ENCODE assay signal across 8 mouse cellular contexts in genomic region chr8:117470342-117470781, GRCm38 (mm10). TPM values are rescaled to one million over a fixed set of nuclear protein-coding genes. Genes with fewer than 3 reads are reported as not detected.
DNase-seq lines count a peak whose midpoint lies in the region; ATAC-seq and TF ChIP-seq lines count a peak whose summit lies in the region.

No protein-coding gene starts in this region.

- H3K27ac ChIP-seq in embryonic facial prominence, embryonic 13.5 days, result peak overlapping the region; percentile 49
- peak overlapping the region; percentile 43; the same call in 1 of the 2 replicates for H3K27ac ChIP-seq in heart, embryonic 13.5 days (replicated peaks)
- peak overlapping the region; percentile 57 for H3K27ac ChIP-seq in kidney, embryonic 14.5 days (ENCODE audit: low read depth, low read length)
- H3K27ac ChIP-seq in limb, embryonic 11.5 days (replicated peaks; ENCODE audit: low read depth, low read length), result no peak overlapping the region; the same call in 1 of the 2 replicates
- peak overlapping the region; percentile 92 for H3K27ac ChIP-seq in midbrain, embryonic 14.5 days (replicated peaks; ENCODE audit: low read depth, low read length)
- H3K27ac ChIP-seq in stomach, embryonic 14.5 days (ENCODE audit: low read length), result peak overlapping the region; percentile 66; the same call in 1 of the 2 replicates

- peak; percentile 43 to 67 for DNase-seq in lung, adult 18-20 months
- no peak for DNase-seq in lung, adult 2 months
- peak; percentile 91 for DNase-seq in limb, embryonic 11.5 days (ENCODE audit: low spot score)
- DNase-seq in midbrain, embryonic 14.5 days, result peak; percentile 95

- H3K27me3 ChIP-seq in embryonic facial prominence, embryonic 13.5 days, result no peaks in the 10 kb centered on the region
- no peaks in the 10 kb centered on the region for H3K27me3 ChIP-seq in heart, embryonic 13.5 days (replicated peaks)
- no peaks in the 10 kb centered on the region for H3K27me3 ChIP-seq in kidney, embryonic 14.5 days (ENCODE audit: control insufficient read depth, insufficient read depth, low read length)
- no peaks in the 10 kb centered on the region for H3K27me3 ChIP-seq in limb, embryonic 11.5 days (ENCODE audit: control insufficient read depth, insufficient read depth, low read length)
- H3K27me3 ChIP-seq in midbrain, embryonic 14.5 days (ENCODE audit: control insufficient read depth, insufficient read depth, low read length), result no peaks in the 10 kb centered on the region
- no peaks in the 10 kb centered on the region for H3K27me3 ChIP-seq in stomach, embryonic 14.5 days (ENCODE audit: control insufficient read depth, insufficient read depth, low read length)

- ATAC-seq in embryonic facial prominence, embryonic 13.5 days (ENCODE audit: insufficient number of reproducible peaks, insufficient read depth, low FRiP score, low TSS enrichment, low read depth), result peak; percentile 77; the same call in 1 of the 2 replicates
- ATAC-seq in heart, embryonic 13.5 days (ENCODE audit: extremely low read depth, insufficient number of reproducible peaks, low FRiP score, low TSS enrichment), result peak; percentile 58; the same call in 1 of the 2 replicates
- ATAC-seq in kidney, embryonic 14.5 days (ENCODE audit: low FRiP score, low TSS enrichment), result peak; percentile 92
- ATAC-seq in limb, embryonic 11.5 days (ENCODE audit: insufficient number of reproducible peaks, low FRiP score, low TSS enrichment, low read depth), result peak; percentile 94
- peak; percentile 92 for ATAC-seq in midbrain, embryonic 14.5 days (ENCODE audit: low FRiP score, low TSS enrichment)
- peak; percentile 91 for ATAC-seq in stomach, embryonic 14.5 days (ENCODE audit: insufficient number of reproducible peaks, insufficient read depth, low FRiP score, low read depth)

- TF ChIP-seq POLR2A in lung, adult 2 months (IDR thresholded peaks at IDR 0.05; ENCODE audit: borderline replicate concordance, extremely low read depth, low read depth, low read length), result no peak

- peaks cover 3% of the 10 kb centered on the region; the same call in 1 of the 2 replicates for H3K4me1 ChIP-seq in lung, adult 2 months (ENCODE audit: control insufficient read depth, insufficient read depth, low read length)
- H3K4me1 ChIP-seq in embryonic facial prominence, embryonic 13.5 days, result peaks cover 12% of the 10 kb centered on the region
- H3K4me1 ChIP-seq in heart, embryonic 13.5 days, result peaks cover 16% of the 10 kb centered on the region
- peaks cover 7% of the 10 kb centered on the region for H3K4me1 ChIP-seq in kidney, embryonic 14.5 days (ENCODE audit: control insufficient read depth, insufficient read depth, low read length)
- peaks cover 6% of the 10 kb centered on the region for H3K4me1 ChIP-seq in limb, embryonic 11.5 days (ENCODE audit: control insufficient read depth, insufficient read depth, low read length)
- peaks cover 15% of the 10 kb centered on the region for H3K4me1 ChIP-seq in midbrain, embryonic 14.5 days (ENCODE audit: control insufficient read depth, insufficient read depth, low read length)
- H3K4me1 ChIP-seq in stomach, embryonic 14.5 days (ENCODE audit: control insufficient read depth, insufficient read depth, low read length), result peaks cover 10% of the 10 kb centered on the region; the same call in 1 of the 2 replicates

- no peak overlapping the region for H3K4me3 ChIP-seq in lung, adult 2 months (replicated peaks; ENCODE audit: extremely low read depth, low read depth, low read length)
- H3K4me3 ChIP-seq in embryonic facial prominence, embryonic 13.5 days, result peak overlapping the region; percentile 33
- peak overlapping the region; percentile 41 for H3K4me3 ChIP-seq in heart, embryonic 13.5 days
- peak overlapping the region; percentile 20; the same call in 1 of the 2 replicates for H3K4me3 ChIP-seq in kidney, embryonic 14.5 days (ENCODE audit: low read length)
- 0 out of 2 replicates have a peak overlapping the region, but pooled peaks have one; percentile 6 for H3K4me3 ChIP-seq in limb, embryonic 11.5 days (ENCODE audit: low read depth, low read length)
- H3K4me3 ChIP-seq in midbrain, embryonic 14.5 days (replicated peaks; ENCODE audit: low read depth, low read length), result peak overlapping the region; percentile 24
- H3K4me3 ChIP-seq in stomach, embryonic 14.5 days (ENCODE audit: low read depth, low read length), result peak overlapping the region; percentile 6; the same call in 1 of the 2 replicates

- peak overlapping the region; percentile 62 for H3K9ac ChIP-seq in embryonic facial prominence, embryonic 13.5 days
- H3K9ac ChIP-seq in heart, embryonic 13.5 days, result peak overlapping the region; percentile 29
- peak overlapping the region; percentile 37; the same call in 1 of the 2 replicates for H3K9ac ChIP-seq in kidney, embryonic 14.5 days (ENCODE audit: low read depth, low read length)
- peak overlapping the region; percentile 49 for H3K9ac ChIP-seq in limb, embryonic 11.5 days (ENCODE audit: low read length)
- peak overlapping the region; percentile 48 for H3K9ac ChIP-seq in midbrain, embryonic 14.5 days (replicated peaks; ENCODE audit: low read length)
- H3K9ac ChIP-seq in stomach, embryonic 14.5 days (replicated peaks; ENCODE audit: low read depth, low read length), result no peak overlapping the region

- H3K4me2 ChIP-seq in embryonic facial prominence, embryonic 13.5 days, result peak overlapping the region; percentile 61
- H3K4me2 ChIP-seq in heart, embryonic 13.5 days, result peak overlapping the region; percentile 61
- H3K4me2 ChIP-seq in kidney, embryonic 14.5 days (replicated peaks; ENCODE audit: low read depth, low read length), result peak overlapping the region; percentile 37
- H3K4me2 ChIP-seq in limb, embryonic 11.5 days (ENCODE audit: low read depth, severe bottlenecking), result peak overlapping the region; percentile 48
- peak overlapping the region; percentile 54 for H3K4me2 ChIP-seq in midbrain, embryonic 14.5 days (ENCODE audit: low read length)
- H3K4me2 ChIP-seq in stomach, embryonic 14.5 days (replicated peaks; ENCODE audit: low read depth, low read length), result peak overlapping the region; percentile 44

- no peaks in the 10 kb centered on the region for H3K36me3 ChIP-seq in embryonic facial prominence, embryonic 13.5 days
- H3K36me3 ChIP-seq in heart, embryonic 13.5 days, result no peaks in the 10 kb centered on the region
- no peaks in the 10 kb centered on the region for H3K36me3 ChIP-seq in kidney, embryonic 14.5 days (ENCODE audit: control insufficient read depth, insufficient read depth, low read length)
- H3K36me3 ChIP-seq in limb, embryonic 11.5 days (ENCODE audit: control insufficient read depth, insufficient read depth, low read length), result no peaks in the 10 kb centered on the region
- H3K36me3 ChIP-seq in midbrain, embryonic 14.5 days (ENCODE audit: control insufficient read depth, insufficient read depth, low read length), result no peaks in the 10 kb centered on the region
- H3K36me3 ChIP-seq in stomach, embryonic 14.5 days (ENCODE audit: control insufficient read depth, insufficient read depth, low read length), result no peaks in the 10 kb centered on the region

- TF ChIP-seq CTCF in lung, adult 2 months (IDR thresholded peaks at IDR 0.05; ENCODE audit: insufficient read depth, low read length), result no peak

- WGBS in lung, adult 2 months, result under 1% methylated on average over 14 of the region's 14 CpGs
- WGBS in embryonic facial prominence, embryonic 13.5 days, result 0% methylated on average over 8 of the region's 14 CpGs
- WGBS in heart, embryonic 13.5 days, result 3% methylated on average over 8 of the region's 14 CpGs
- WGBS in kidney, embryonic 14.5 days, result under 1% methylated on average over 14 of the region's 14 CpGs
- WGBS in limb, embryonic 11.5 days, result 1% methylated on average over 8 of the region's 14 CpGs
- WGBS in midbrain, embryonic 14.5 days, result under 1% methylated on average over 14 of the region's 14 CpGs
- WGBS in stomach, embryonic 14.5 days, result under 1% methylated on average over 14 of the region's 14 CpGs

- H3K9me3 ChIP-seq in embryonic facial prominence, embryonic 13.5 days, result no peaks in the 10 kb centered on the region
- no peaks in the 10 kb centered on the region for H3K9me3 ChIP-seq in heart, embryonic 13.5 days
- H3K9me3 ChIP-seq in kidney, embryonic 14.5 days (ENCODE audit: control insufficient read depth, low read length), result no peaks in the 10 kb centered on the region
- H3K9me3 ChIP-seq in limb, embryonic 11.5 days (ENCODE audit: control insufficient read depth, low read length), result no peaks in the 10 kb centered on the region
- H3K9me3 ChIP-seq in midbrain, embryonic 14.5 days (ENCODE audit: control insufficient read depth, low read length), result no peaks in the 10 kb centered on the region; the same call in 1 of the 2 replicates
- H3K9me3 ChIP-seq in stomach, embryonic 14.5 days (ENCODE audit: control insufficient read depth, low read depth, low read length), result no peaks in the 10 kb centered on the region

RNA-seq across cellular contexts. Expression of gene Plcg2, which starts 27.7 kb away (rescaled TPM):
- polyA plus RNA-seq in lung, adult 2 months (2012; rRNA removed), result 9.6 and 11.5 TPM in 2 replicates
- 2.4 and 3.1 TPM in 2 replicates for polyA plus RNA-seq in embryonic facial prominence, embryonic 13.5 days (2015; fragmentation: Nextera tagmentation; extraction: Ambion mirVana)
- polyA plus RNA-seq in heart, embryonic 13.5 days (2015; fragmentation: Nextera tagmentation; extraction: Ambion mirVana), result 6.0 and 7.2 TPM in 2 replicates
- polyA plus RNA-seq in kidney, embryonic 14.5 days (2014; fragmentation: Nextera tagmentation; extraction: Ambion mirVana), result 2.6 and 5.0 TPM in 2 replicates
- polyA plus RNA-seq in limb, embryonic 11.5 days (2014; fragmentation: Nextera tagmentation; extraction: Ambion mirVana), result 2.8 and 3.3 TPM in 2 replicates
- 0.62 and 1.2 TPM in 2 replicates for polyA plus RNA-seq in midbrain, embryonic 14.5 days (2014; fragmentation: Nextera tagmentation; extraction: Ambion mirVana)
- 2.6 and 3.1 TPM in 2 replicates for polyA plus RNA-seq in stomach, embryonic 14.5 days (2014; fragmentation: Nextera tagmentation; extraction: Ambion mirVana)
